Mouse (Mus musculus): ENCODE measurements around the gene Figla.
"Not testable (repeated sequence)": the region's sequence is repeated elsewhere in the genome, so short reads cannot be mapped to it uniquely, and the experiment has no call there.

- not testable (repeated sequence) for TF ChIP-seq CTCF (conservative IDR thresholded peaks at IDR 0.05; ENCODE audit: low read length); NANOG (IDR thresholded peaks at IDR 0.05; ENCODE audit: borderline replicate concordance, low read length)
Measured at GRCm38 (mm10) chr6:86014812-86015211, 1.2 kb upstream of the Figla start.

Data from E14TG2a.4 (cell line).